Mouse (Mus musculus) liver, embryonic 16.5 days (tissue): ENCODE measurements at regions not wholly inside any gene's neighbourhood (a gene's known extent, or its start where the extent isn't known, plus 50 kb on each side); places are given as distances from the start of the nearest gene placed in this dataset.

ENCODE experiments used
- ATAC-seq: fragments of 200-750 bp; cut with Nextera tagmentation; 2 replicates; pipeline ENCODE4 v1.8.0; 2017; ENCODE audit warnings: low read depth, mild to moderate bottlenecking, moderate number of reproducible peaks, moderate library complexity
- H3K27ac ChIP-seq: fragments of 300-500 bp; sonication (generic); 2 replicates; pipeline ENCODE4 v1.5.1; 2014; ENCODE audit warnings: mild to moderate bottlenecking, low read length
- H3K27me3 ChIP-seq: fragments of 300-500 bp; sonication (generic); 2 replicates; pipeline ENCODE4 v1.6.1; 2014; ENCODE audit warnings: low read depth, low read length, mixed read lengths; ENCODE audit not compliant: control insufficient read depth, insufficient read depth
- H3K36me3 ChIP-seq: fragments of 300-500 bp; sonication (generic); 2 replicates; pipeline ENCODE4 v1.6.1; 2014; ENCODE audit warnings: mild to moderate bottlenecking; ENCODE audit not compliant: control insufficient read depth, insufficient read depth
- H3K4me1 ChIP-seq: fragments of 300-500 bp; sonication (generic); 2 replicates; pipeline ENCODE4 v1.6.1; 2014; ENCODE audit warnings: low read depth, low read length, mixed read lengths; ENCODE audit not compliant: control insufficient read depth
- H3K4me2 ChIP-seq: fragments of 300-500 bp; sonication (generic); 2 replicates; pipeline ENCODE4 v1.6.1; 2014; ENCODE audit warnings: low read depth, low read length, mixed read lengths
- H3K4me3 ChIP-seq: fragments of 300-500 bp; sonication (generic); 2 replicates; pipeline ENCODE4 v1.5.1; 2014; ENCODE audit warnings: low read depth, mild to moderate bottlenecking, low read length
- H3K9ac ChIP-seq: fragments of 300-500 bp; sonication (generic); 2 replicates; pipeline ENCODE4 v1.6.1; 2014; ENCODE audit warnings: low read depth, low read length
- H3K9me3 ChIP-seq: fragments of 300-500 bp; sonication (generic); replicated peaks from 2 replicates; pipeline ENCODE4 v1.6.1; 2016; ENCODE audit warnings: low read length; ENCODE audit not compliant: control insufficient read depth
- WGBS: fragments of 180-500 bp; shearing (Covaris S2); extraction: QIAGEN DNeasy Blood & Tissue Kit; methylation state at CpG from one replicate; pipeline ENCODE4 v1.1.7; 2014; ENCODE audit not compliant: insufficient replicate concordance; 5-methylcytosine and 5-hydroxymethylcytosine counted together

GRCm38 (mm10) chr9:67630173-67630572, 70.7 kb upstream of the Tln2 start:
- no peaks in the 10 kb centered on the region for H3K9me3 ChIP-seq
- peaks cover 35% of the 10 kb centered on the region for H3K27me3 ChIP-seq
- H3K36me3 ChIP-seq = no peaks in the 10 kb centered on the region
- no peak overlapping the region for H3K9ac ChIP-seq
- WGBS = 33% methylated on average over 3 of the region's 3 CpGs
- H3K4me3 ChIP-seq = no peak overlapping the region
- no peak overlapping the region for H3K27ac ChIP-seq
- no peak for ATAC-seq
- H3K4me1 ChIP-seq = no peaks in the 10 kb centered on the region; the same call in 1 of the 2 replicates
- no peak overlapping the region for H3K4me2 ChIP-seq

GRCm38 (mm10) chr9:67631741-67632243, 72.3 kb upstream of the Tln2 start:
- H3K27me3 ChIP-seq = peaks cover 35% of the 10 kb centered on the region
- ATAC-seq = peak; percentile 58
- no peaks in the 10 kb centered on the region for H3K36me3 ChIP-seq
- H3K4me1 ChIP-seq = no peaks in the 10 kb centered on the region; the same call in 1 of the 2 replicates
- no peak overlapping the region for H3K27ac ChIP-seq
- peak overlapping the region; percentile 66 for H3K4me3 ChIP-seq
- H3K4me2 ChIP-seq = peak overlapping the region; percentile 61
- 7% methylated on average over 6 of the region's 6 CpGs for WGBS
- no peaks in the 10 kb centered on the region for H3K9me3 ChIP-seq
- no peak overlapping the region for H3K9ac ChIP-seq

GRCm38 (mm10) chr9:67632521-67633025, 73.1 kb upstream of the Tln2 start:
- no peak overlapping the region for H3K27ac ChIP-seq
- WGBS = under 1% methylated on average over 40 of the region's 40 CpGs
- ATAC-seq = peak; percentile 32; the same call in 1 of the 2 replicates

GRCm38 (mm10) chr9:67633026-67633741, 73.7 kb upstream of the Tln2 start:
- Histone ChIP-seq H3K9ac (peak overlapping the region; percentile 43), H3K4me1 (no peaks in the 10 kb centered on the region; the same call in 1 of the 2 replicates)
- ATAC-seq = no peak

More at GRCm38 (mm10) chr9:67632521-67633025, 73.1 kb upstream of the Tln2 start:
- peak overlapping the region; percentile 43 for H3K9ac ChIP-seq
- H3K36me3 ChIP-seq = no peaks in the 10 kb centered on the region
- peaks cover 35% of the 10 kb centered on the region for H3K27me3 ChIP-seq
- peak overlapping the region; percentile 66 for H3K4me3 ChIP-seq
- peak overlapping the region; percentile 61 for H3K4me2 ChIP-seq
- no peaks in the 10 kb centered on the region; the same call in 1 of the 2 replicates for H3K4me1 ChIP-seq
- H3K9me3 ChIP-seq = no peaks in the 10 kb centered on the region

GRCm38 (mm10) chr9:67633761-67634441, 74.4 kb upstream of the Tln2 start:
- Histone ChIP-seq H3K4me3 (peak overlapping the region; percentile 66), H3K27ac (no peak overlapping the region), H3K4me1 (no peaks in the 10 kb centered on the region; the same call in 1 of the 2 replicates), H3K9me3 (no peaks in the 10 kb centered on the region), H3K27me3 (peaks cover 35% of the 10 kb centered on the region), H3K36me3 (no peaks in the 10 kb centered on the region), H3K9ac (peak overlapping the region; percentile 59), H3K4me2 (peak overlapping the region; percentile 61)
- peak; percentile 53; the same call in 1 of the 2 replicates for ATAC-seq
- under 1% methylated on average over 60 of the region's 61 CpGs for WGBS

More at GRCm38 (mm10) chr9:67633026-67633741, 73.7 kb upstream of the Tln2 start:
- Histone ChIP-seq H3K27ac (no peak overlapping the region), H3K9me3 (no peaks in the 10 kb centered on the region), H3K36me3 (no peaks in the 10 kb centered on the region), H3K4me2 (peak overlapping the region; percentile 61), H3K27me3 (peaks cover 35% of the 10 kb centered on the region), H3K4me3 (peak overlapping the region; percentile 66)
- WGBS = under 1% methylated on average over 50 of the region's 50 CpGs

- H3K4me1 ChIP-seq = no peaks in the 10 kb centered on the region
Observed at GRCm38 (mm10) chr9:67646820-67647219, 87.3 kb upstream of the Tln2 start.

GRCm38 (mm10) chr9:67664773-67665172, 94.5 kb upstream of the C2cd4b start:
- Histone ChIP-seq H3K9me3 (no peaks in the 10 kb centered on the region), H3K4me3 (no peak overlapping the region), H3K36me3 (no peaks in the 10 kb centered on the region), H3K4me2 (no peak overlapping the region), H3K27ac (no peak overlapping the region), H3K4me1 (no peaks in the 10 kb centered on the region), H3K9ac (no peak overlapping the region), H3K27me3 (no peaks in the 10 kb centered on the region)
- ATAC-seq = peak; percentile 30; the same call in 1 of the 2 replicates

More at GRCm38 (mm10) chr9:67646820-67647219, 87.3 kb upstream of the Tln2 start:
- H3K27ac ChIP-seq = no peak overlapping the region
- H3K27me3 ChIP-seq = no peaks in the 10 kb centered on the region
- H3K36me3 ChIP-seq = no peaks in the 10 kb centered on the region
- H3K9ac ChIP-seq = no peak overlapping the region
- WGBS = 61% methylated on average over 2 of the region's 2 CpGs
- no peak overlapping the region for H3K4me3 ChIP-seq
- no peak for ATAC-seq
- no peak overlapping the region for H3K4me2 ChIP-seq
- H3K9me3 ChIP-seq = no peaks in the 10 kb centered on the region

- Histone ChIP-seq H3K9me3 (no peaks in the 10 kb centered on the region), H3K4me1 (no peaks in the 10 kb centered on the region), H3K36me3 (no peaks in the 10 kb centered on the region), H3K27ac (no peak overlapping the region), H3K4me2 (no peak overlapping the region), H3K4me3 (no peak overlapping the region), H3K9ac (no peak overlapping the region), H3K27me3 (no peaks in the 10 kb centered on the region)
- ATAC-seq = no peak
- 58% methylated on average over 12 of the region's 12 CpGs for whole genome bisulfite sequencing
Observed at GRCm38 (mm10) chr9:67670261-67671020, 88.8 kb upstream of the C2cd4b start.
